In the genomic region with DNA sequence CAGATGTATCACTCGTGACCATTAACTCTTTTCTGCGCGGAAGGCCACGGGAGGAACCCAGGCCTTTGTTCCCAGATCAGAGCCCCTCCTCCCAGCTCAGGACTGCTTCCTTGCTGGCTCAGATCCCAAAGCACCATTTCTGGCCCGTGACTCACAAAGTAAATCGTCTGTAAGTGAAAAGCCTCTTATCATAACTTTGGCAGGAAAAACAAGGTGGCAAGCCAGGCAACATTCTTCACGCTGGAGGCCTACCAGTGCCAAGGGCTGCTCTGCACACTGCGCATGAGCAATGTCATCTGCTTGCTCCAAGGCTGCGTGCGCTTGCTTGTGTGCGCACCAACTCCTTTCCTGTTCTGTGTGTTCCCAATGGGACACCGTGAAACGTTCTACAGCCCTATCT, we compare ENCODE assay signal across 8 mouse cellular contexts. TPM values are rescaled to one million over a fixed set of nuclear protein-coding genes. Genes with fewer than 3 reads are reported as not detected.
A peak's percentile ranks its signal among the peaks of the same experiment; 100 is the strongest.
DNase-seq lines count a peak whose midpoint lies in the region; ATAC-seq and TF ChIP-seq lines count a peak whose summit lies in the region.

No protein-coding gene starts in this region.

- no peak for ATAC-seq in midbrain, embryonic 14.5 days (ENCODE audit: low FRiP score, low TSS enrichment)
- ATAC-seq in embryonic facial prominence, embryonic 13.5 days (ENCODE audit: insufficient number of reproducible peaks, insufficient read depth, low FRiP score, low TSS enrichment, low read depth), result peak; percentile 75
- ATAC-seq in heart, embryonic 11.5 days (replicated peaks; ENCODE audit: insufficient number of reproducible peaks, low FRiP score, low TSS enrichment), result peak; percentile 67; the same call in 1 of the 2 replicates
- ATAC-seq in lung, embryonic 14.5 days (ENCODE audit: insufficient read depth), result peak; percentile 87
- ATAC-seq in stomach, embryonic 14.5 days (ENCODE audit: insufficient number of reproducible peaks, insufficient read depth, low FRiP score, low read depth), result peak; percentile 86
- ATAC-seq in CD4-positive, CD25-positive, alpha-beta regulatory T cell, adult 4 months, result no peak

- H3K27ac ChIP-seq in midbrain, embryonic 14.5 days (replicated peaks; ENCODE audit: low read depth, low read length), result no peak overlapping the region; the same call in 1 of the 2 replicates
- H3K27ac ChIP-seq in midbrain, embryonic 10.5 days (replicated peaks), result no peak overlapping the region
- peak overlapping the region; percentile 89 for H3K27ac ChIP-seq in embryonic facial prominence, embryonic 13.5 days
- peak overlapping the region; percentile 86 for H3K27ac ChIP-seq in heart, embryonic 11.5 days (ENCODE audit: low read depth, low read length)
- peak overlapping the region; percentile 96 for H3K27ac ChIP-seq in lung, embryonic 14.5 days (ENCODE audit: low read depth)
- H3K27ac ChIP-seq in stomach, embryonic 14.5 days (ENCODE audit: low read length), result peak overlapping the region; percentile 94

- no peaks in the 10 kb centered on the region for H3K36me3 ChIP-seq in midbrain, embryonic 14.5 days (ENCODE audit: control insufficient read depth, insufficient read depth, low read length)
- no peaks in the 10 kb centered on the region for H3K36me3 ChIP-seq in midbrain, embryonic 10.5 days
- no peaks in the 10 kb centered on the region for H3K36me3 ChIP-seq in embryonic facial prominence, embryonic 13.5 days
- H3K36me3 ChIP-seq in heart, embryonic 11.5 days (ENCODE audit: control insufficient read depth, insufficient read depth, low read length), result no peaks in the 10 kb centered on the region
- no peaks in the 10 kb centered on the region for H3K36me3 ChIP-seq in lung, embryonic 14.5 days (ENCODE audit: insufficient read depth)
- H3K36me3 ChIP-seq in stomach, embryonic 14.5 days (ENCODE audit: control insufficient read depth, insufficient read depth, low read length), result no peaks in the 10 kb centered on the region

- H3K27me3 ChIP-seq in midbrain, embryonic 14.5 days (ENCODE audit: control insufficient read depth, insufficient read depth, low read length), result no peaks in the 10 kb centered on the region
- peaks cover 6% of the 10 kb centered on the region; the same call in 1 of the 2 replicates for H3K27me3 ChIP-seq in midbrain, embryonic 10.5 days (ENCODE audit: low read depth, poor library complexity, severe bottlenecking)
- H3K27me3 ChIP-seq in embryonic facial prominence, embryonic 13.5 days, result no peaks in the 10 kb centered on the region
- H3K27me3 ChIP-seq in heart, embryonic 11.5 days (ENCODE audit: control insufficient read depth, insufficient read depth, low read length), result no peaks in the 10 kb centered on the region
- peaks cover 3% of the 10 kb centered on the region; the same call in 1 of the 2 replicates for H3K27me3 ChIP-seq in lung, embryonic 14.5 days (ENCODE audit: insufficient read depth, low read length)
- H3K27me3 ChIP-seq in stomach, embryonic 14.5 days (ENCODE audit: control insufficient read depth, insufficient read depth, low read length), result no peaks in the 10 kb centered on the region

- no peak overlapping the region for H3K4me3 ChIP-seq in midbrain, embryonic 14.5 days (replicated peaks; ENCODE audit: low read depth, low read length)
- H3K4me3 ChIP-seq in midbrain, embryonic 10.5 days, result no peak overlapping the region
- H3K4me3 ChIP-seq in embryonic facial prominence, embryonic 13.5 days, result no peak overlapping the region
- H3K4me3 ChIP-seq in heart, embryonic 11.5 days (ENCODE audit: low read depth, low read length), result no peak overlapping the region
- H3K4me3 ChIP-seq in lung, embryonic 14.5 days (ENCODE audit: low read depth, low read length), result no peak overlapping the region
- peak overlapping the region; percentile 8; the same call in 1 of the 2 replicates for H3K4me3 ChIP-seq in stomach, embryonic 14.5 days (ENCODE audit: low read depth, low read length)

- no peak for TF ChIP-seq CTCF in lung, embryonic 14.5 days (IDR thresholded peaks at IDR 0.05; ENCODE audit: low read depth)

- no peak overlapping the region for H3K9ac ChIP-seq in midbrain, embryonic 14.5 days (replicated peaks; ENCODE audit: low read length)
- H3K9ac ChIP-seq in embryonic facial prominence, embryonic 13.5 days, result 0 out of 2 replicates have a peak overlapping the region, but pooled peaks have one; percentile 21
- no peak overlapping the region for H3K9ac ChIP-seq in heart, embryonic 11.5 days (ENCODE audit: low read depth, low read length)
- H3K9ac ChIP-seq in lung, embryonic 14.5 days, result no peak overlapping the region
- H3K9ac ChIP-seq in stomach, embryonic 14.5 days (replicated peaks; ENCODE audit: low read depth, low read length), result no peak overlapping the region

- H3K9me3 ChIP-seq in midbrain, embryonic 14.5 days (ENCODE audit: control insufficient read depth, low read length), result no peaks in the 10 kb centered on the region
- H3K9me3 ChIP-seq in midbrain, embryonic 10.5 days (replicated peaks), result no peaks in the 10 kb centered on the region
- H3K9me3 ChIP-seq in embryonic facial prominence, embryonic 13.5 days, result no peaks in the 10 kb centered on the region
- H3K9me3 ChIP-seq in heart, embryonic 11.5 days (replicated peaks; ENCODE audit: control insufficient read depth, low read length), result no peaks in the 10 kb centered on the region
- no peaks in the 10 kb centered on the region for H3K9me3 ChIP-seq in lung, embryonic 14.5 days (ENCODE audit: low read depth, low read length)
- H3K9me3 ChIP-seq in stomach, embryonic 14.5 days (ENCODE audit: control insufficient read depth, low read depth, low read length), result no peaks in the 10 kb centered on the region

- 53% methylated on average over 13 of the region's 13 CpGs for WGBS in midbrain, embryonic 14.5 days
- 69% methylated on average over 13 of the region's 13 CpGs for WGBS in midbrain, embryonic 10.5 days
- 38% methylated on average over 13 of the region's 13 CpGs for WGBS in embryonic facial prominence, embryonic 13.5 days
- 24% methylated on average over 13 of the region's 13 CpGs for WGBS in heart, embryonic 11.5 days (ENCODE audit: insufficient replicate concordance)
- 9% methylated on average over 13 of the region's 13 CpGs for WGBS in lung, embryonic 14.5 days
- WGBS in stomach, embryonic 14.5 days, result 18% methylated on average over 13 of the region's 13 CpGs

- no peak overlapping the region for H3K4me2 ChIP-seq in midbrain, embryonic 14.5 days (ENCODE audit: low read length)
- peak overlapping the region; percentile 37 for H3K4me2 ChIP-seq in embryonic facial prominence, embryonic 13.5 days
- peak overlapping the region; percentile 37; the same call in 1 of the 2 replicates for H3K4me2 ChIP-seq in heart, embryonic 11.5 days
- H3K4me2 ChIP-seq in lung, embryonic 14.5 days, result peak overlapping the region; percentile 37
- peak overlapping the region; percentile 33 for H3K4me2 ChIP-seq in stomach, embryonic 14.5 days (replicated peaks; ENCODE audit: low read depth, low read length)

- peak; percentile 58 for DNase-seq in midbrain, embryonic 14.5 days
- DNase-seq in midbrain, embryonic 10.5 days (ENCODE audit: low spot score), result no peak
- DNase-seq in kidney, postnatal 25 days, result peak; percentile 84 to 90
- DNase-seq in lung, embryonic 14.5 days, result peak; percentile 96

- H3K4me1 ChIP-seq in midbrain, embryonic 14.5 days (ENCODE audit: control insufficient read depth, insufficient read depth, low read length), result peaks cover 5% of the 10 kb centered on the region; the same call in 1 of the 2 replicates
- peaks cover 10% of the 10 kb centered on the region for H3K4me1 ChIP-seq in midbrain, embryonic 10.5 days
- H3K4me1 ChIP-seq in embryonic facial prominence, embryonic 13.5 days, result peaks cover 19% of the 10 kb centered on the region
- peaks cover 4% of the 10 kb centered on the region for H3K4me1 ChIP-seq in heart, embryonic 11.5 days (ENCODE audit: control insufficient read depth, insufficient read depth, low read length)
- H3K4me1 ChIP-seq in lung, embryonic 14.5 days (ENCODE audit: insufficient read depth), result peaks cover 6% of the 10 kb centered on the region; the same call in 1 of the 2 replicates
- peaks cover 8% of the 10 kb centered on the region for H3K4me1 ChIP-seq in stomach, embryonic 14.5 days (ENCODE audit: control insufficient read depth, insufficient read depth, low read length)

RNA-seq across cellular contexts. Expression of gene Apobec3, which starts 12.1 kb away (rescaled TPM):
- polyA plus RNA-seq in midbrain, embryonic 14.5 days (2014; fragmentation: Nextera tagmentation; extraction: Ambion mirVana), result 0.92 and 5.0 TPM in 2 replicates
- 6.2 and 8.5 TPM in 2 replicates for polyA plus RNA-seq in midbrain, embryonic 10.5 days (2016; fragmentation: Nextera tagmentation; extraction: Ambion mirVana)
- 11.0 and 13.1 TPM in 2 replicates for polyA plus RNA-seq in embryonic facial prominence, embryonic 13.5 days (2015; fragmentation: Nextera tagmentation; extraction: Ambion mirVana)
- polyA plus RNA-seq in heart, embryonic 11.5 days (2014; fragmentation: Nextera tagmentation; extraction: Ambion mirVana), result 9.5 and 12.0 TPM in 2 replicates
- polyA plus RNA-seq in lung, embryonic 14.5 days (2014; fragmentation: Nextera tagmentation; extraction: Ambion mirVana), result 19.8 and 23.2 TPM in 2 replicates
- 17.4 and 18.4 TPM in 2 replicates for polyA plus RNA-seq in stomach, embryonic 14.5 days (2014; fragmentation: Nextera tagmentation; extraction: Ambion mirVana)
- 100 to 1,000 TPM; 560 to 705 TPM for polyA plus RNA-seq in CD4-positive, CD25-positive, alpha-beta regulatory T cell, adult 4 months (2017; shearing (Covaris generic))

RNA-seq across cellular contexts. Expression of gene Cbx6, which starts 44.8 kb away (rescaled TPM):
- polyA plus RNA-seq in midbrain, embryonic 14.5 days (2014; fragmentation: Nextera tagmentation; extraction: Ambion mirVana), result 46.7 and 52.1 TPM in 2 replicates
- 24.0 and 30.4 TPM in 2 replicates for polyA plus RNA-seq in midbrain, embryonic 10.5 days (2016; fragmentation: Nextera tagmentation; extraction: Ambion mirVana)
- polyA plus RNA-seq in embryonic facial prominence, embryonic 13.5 days (2015; fragmentation: Nextera tagmentation; extraction: Ambion mirVana), result 54.7 and 56.7 TPM in 2 replicates
- polyA plus RNA-seq in heart, embryonic 11.5 days (2014; fragmentation: Nextera tagmentation; extraction: Ambion mirVana), result 15.7 and 17.4 TPM in 2 replicates
- polyA plus RNA-seq in lung, embryonic 14.5 days (2014; fragmentation: Nextera tagmentation; extraction: Ambion mirVana), result 43.1 and 47.1 TPM in 2 replicates
- polyA plus RNA-seq in stomach, embryonic 14.5 days (2014; fragmentation: Nextera tagmentation; extraction: Ambion mirVana), result 38.7 and 40.4 TPM in 2 replicates
- 10 to 100 TPM in 1 of 2 experiments, 1 to 10 TPM in 1; 9.2 to 14.5 TPM for polyA plus RNA-seq in CD4-positive, CD25-positive, alpha-beta regulatory T cell, adult 4 months (2017; shearing (Covaris generic))

RNA-seq across cellular contexts. Expression of gene Npcd, which starts 45.3 kb away (rescaled TPM):
- polyA plus RNA-seq in midbrain, embryonic 14.5 days (2014; fragmentation: Nextera tagmentation; extraction: Ambion mirVana), result 0.26 TPM in 1 of 2 replicates, not detected in the other
- 0.16 TPM in 1 of 2 replicates, not detected in the other for polyA plus RNA-seq in midbrain, embryonic 10.5 days (2016; fragmentation: Nextera tagmentation; extraction: Ambion mirVana)
- polyA plus RNA-seq in embryonic facial prominence, embryonic 13.5 days (2015; fragmentation: Nextera tagmentation; extraction: Ambion mirVana), result 0.32 and 0.39 TPM in 2 replicates
- 0.64 TPM in 1 of 2 replicates, not detected in the other for polyA plus RNA-seq in heart, embryonic 11.5 days (2014; fragmentation: Nextera tagmentation; extraction: Ambion mirVana)
- polyA plus RNA-seq in lung, embryonic 14.5 days (2014; fragmentation: Nextera tagmentation; extraction: Ambion mirVana), result not detected in 2 replicates
- polyA plus RNA-seq in stomach, embryonic 14.5 days (2014; fragmentation: Nextera tagmentation; extraction: Ambion mirVana), result 0.77 and 1.3 TPM in 2 replicates
- not detected for polyA plus RNA-seq in CD4-positive, CD25-positive, alpha-beta regulatory T cell, adult 4 months (2017; shearing (Covaris generic))

Comparison
In these comparisons a context has a peak if more than half of its experiments do, and no peak if none do; other contexts are left out.
1. ATAC-seq: peak in embryonic facial prominence, embryonic 13.5 days (single experiment), heart, embryonic 11.5 days (single experiment), lung, embryonic 14.5 days (single experiment) and stomach, embryonic 14.5 days (single experiment); none in midbrain, embryonic 14.5 days (single experiment) and CD4-positive, CD25-positive, alpha-beta regulatory T cell, adult 4 months (single experiment).
2. H3K27ac ChIP-seq: peak in embryonic facial prominence, embryonic 13.5 days (single experiment), heart, embryonic 11.5 days (single experiment), lung, embryonic 14.5 days (single experiment) and stomach, embryonic 14.5 days (single experiment); none in midbrain, embryonic 14.5 days (single experiment) and midbrain, embryonic 10.5 days (single experiment).
3. RNA of gene Apobec3, which starts 12.1 kb away (polyA plus RNA-seq): 560 to 705 TPM in CD4-positive, CD25-positive, alpha-beta regulatory T cell, adult 4 months; 19.8 to 23.2 TPM in lung, embryonic 14.5 days, 17.4 to 18.4 TPM in stomach, embryonic 14.5 days, 9.5 to 12.0 TPM in heart, embryonic 11.5 days, 11.0 to 13.1 TPM in embryonic facial prominence, embryonic 13.5 days, 6.2 to 8.5 TPM in midbrain, embryonic 10.5 days and 0.92 to 5.0 TPM in midbrain, embryonic 14.5 days; every median in the first group is over 10 times any median in the second.